Mouse (Mus musculus) right cerebral cortex, adult 2 months (tissue): ENCODE measurements around the gene Gm17535.
"Not testable (repeated sequence)": the region's sequence is repeated elsewhere in the genome, so short reads cannot be mapped to it uniquely, and the experiment has no call there.

Experiments used
- DNase-seq, 2 experiments: peaks; one replicate each; pipeline ENCODE4 v3.0.0; 2021 to 2022; ENCODE audit warnings: low spot score in 2 of 2

Gene Gm17535

GRCm38 (mm10) chr9:3024912-3025467 lies 9.4 kb upstream of the Gm17535 start, which contains the start of gene Gm10717:
Gm10717 (plus strand) TSS chr9:3025417.
- peak in 1 of 2 experiments; percentile 10 for DNase-seq

- peak; percentile 40 to 59 for DNase-seq
These were observed 8.7 kb upstream of the Gm17535 start for GRCm38 (mm10) chr9:3025653-3026052.

- not testable (repeated sequence) for DNase-seq
These were observed 8.3 kb upstream of the Gm17535 start for GRCm38 (mm10) chr9:3026136-3026535.

DNA sequence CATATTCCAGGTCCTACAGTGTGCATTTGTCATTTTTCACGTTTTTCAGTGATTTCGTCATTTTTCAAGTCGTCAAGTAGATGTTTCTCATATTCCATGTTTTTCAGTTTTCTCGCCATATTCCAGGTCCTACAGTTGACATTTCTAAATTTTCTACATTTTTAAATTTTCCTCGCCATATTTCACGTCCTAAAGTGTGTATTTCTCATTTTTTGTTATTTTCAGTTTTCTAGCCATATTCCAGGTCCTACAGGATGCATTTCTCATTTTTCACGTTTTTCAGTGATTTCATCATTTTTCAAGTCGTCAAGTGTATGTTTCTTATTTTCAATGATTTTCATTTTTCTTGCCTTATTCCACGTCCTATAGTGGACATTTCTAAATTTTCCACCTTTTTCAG lies 7.7 kb upstream of the Gm17535 start:
- not testable (repeated sequence) for DNase-seq

- not testable (repeated sequence) for DNase-seq
These were observed 7.2 kb upstream of the Gm17535 start for GRCm38 (mm10) chr9:3027200-3027599.

DNA sequence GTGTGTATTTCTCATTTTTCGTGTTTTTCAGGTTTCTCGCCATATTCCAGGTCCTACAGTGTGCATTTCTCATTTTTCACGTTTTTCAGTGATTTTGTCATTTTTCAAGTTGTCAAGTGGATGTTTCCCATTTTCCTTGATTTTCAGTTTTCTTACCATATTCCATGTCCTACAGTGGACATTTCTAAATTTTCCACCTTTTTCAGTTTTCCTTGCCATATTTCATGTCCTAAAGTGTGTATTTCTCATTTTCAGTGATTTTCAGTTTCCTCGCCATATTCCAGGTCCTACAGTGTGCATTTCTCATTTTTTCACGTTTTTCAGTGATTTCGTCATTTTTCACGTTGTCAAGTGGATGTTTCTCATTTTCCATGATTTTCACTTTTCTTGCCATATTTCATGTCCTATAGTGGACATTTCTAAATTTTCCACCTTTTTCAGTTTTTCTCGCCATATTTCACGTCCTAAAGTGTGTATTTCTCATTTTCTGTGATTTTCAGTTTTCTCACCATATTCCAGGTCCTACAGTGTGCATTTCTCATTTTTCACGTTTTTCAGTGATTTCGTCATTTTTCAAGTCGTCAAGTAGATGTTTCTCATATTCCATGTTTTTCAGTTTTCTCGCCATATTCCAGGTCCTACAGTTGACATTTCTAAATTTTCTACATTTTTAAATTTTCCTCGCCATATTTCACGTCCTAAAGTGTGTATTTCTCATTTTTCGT lies 5.0 kb upstream of the Gm17535 start:
- DNase-seq, result peak in 1 of 2 experiments; percentile 5

- DNase-seq, result not testable (repeated sequence)
These were observed 3.6 kb upstream of the Gm17535 start for GRCm38 (mm10) chr9:3030677-3031318.

GRCm38 (mm10) chr9:3036577-3036976 lies 2.2 kb downstream of the Gm17535 start, which contains the start of gene Gm10715:
Gm10715 (plus strand) TSS chr9:3036877.
- DNase-seq, result not testable (repeated sequence)

DNA sequence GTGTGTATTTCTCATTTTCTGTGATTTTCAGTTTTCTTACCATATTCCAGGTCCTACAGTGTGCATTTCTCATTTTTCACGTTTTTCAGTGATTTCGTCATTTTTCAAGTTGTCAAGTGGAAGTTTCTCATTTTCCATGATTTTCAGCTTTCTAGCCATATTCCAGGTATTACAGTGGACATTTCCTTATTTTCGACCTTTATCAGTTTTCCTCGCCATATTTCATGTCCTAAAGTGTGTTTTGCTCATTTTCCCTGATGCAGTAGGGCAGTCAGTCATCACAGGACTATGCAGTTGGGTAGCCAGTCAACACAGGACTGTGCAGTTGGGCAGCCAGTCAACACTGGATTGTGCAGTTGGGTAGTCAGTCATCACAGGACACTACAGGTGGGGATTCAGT lies 3.8 kb downstream of the Gm17535 start:
- DNase-seq, result not testable (repeated sequence)
